Mouse (Mus musculus) brain, embryonic 14.5 days (tissue): ENCODE measurements around the gene Fscn2.

Experiments used
- CTCF ChIP-seq: fragments of 200-500 bp; IDR thresholded peaks from 2 replicates; pipeline ENCODE4 v1.5.1; 2012; ENCODE audit warnings: inconsistent platforms, mild to moderate bottlenecking, moderate library complexity, borderline replicate concordance; ENCODE audit not compliant: insufficient read depth, insufficient read length; ENCODE audit errors: extremely low read depth
- POLR2A ChIP-seq: fragments of 200-500 bp; IDR thresholded peaks from 2 replicates; pipeline ENCODE4 v1.6.1; 2012; ENCODE audit warnings: mild to moderate bottlenecking, inconsistent platforms, borderline replicate concordance; ENCODE audit not compliant: poor library complexity, insufficient read depth, insufficient read length, severe bottlenecking; ENCODE audit errors: extremely low read depth

DNA sequence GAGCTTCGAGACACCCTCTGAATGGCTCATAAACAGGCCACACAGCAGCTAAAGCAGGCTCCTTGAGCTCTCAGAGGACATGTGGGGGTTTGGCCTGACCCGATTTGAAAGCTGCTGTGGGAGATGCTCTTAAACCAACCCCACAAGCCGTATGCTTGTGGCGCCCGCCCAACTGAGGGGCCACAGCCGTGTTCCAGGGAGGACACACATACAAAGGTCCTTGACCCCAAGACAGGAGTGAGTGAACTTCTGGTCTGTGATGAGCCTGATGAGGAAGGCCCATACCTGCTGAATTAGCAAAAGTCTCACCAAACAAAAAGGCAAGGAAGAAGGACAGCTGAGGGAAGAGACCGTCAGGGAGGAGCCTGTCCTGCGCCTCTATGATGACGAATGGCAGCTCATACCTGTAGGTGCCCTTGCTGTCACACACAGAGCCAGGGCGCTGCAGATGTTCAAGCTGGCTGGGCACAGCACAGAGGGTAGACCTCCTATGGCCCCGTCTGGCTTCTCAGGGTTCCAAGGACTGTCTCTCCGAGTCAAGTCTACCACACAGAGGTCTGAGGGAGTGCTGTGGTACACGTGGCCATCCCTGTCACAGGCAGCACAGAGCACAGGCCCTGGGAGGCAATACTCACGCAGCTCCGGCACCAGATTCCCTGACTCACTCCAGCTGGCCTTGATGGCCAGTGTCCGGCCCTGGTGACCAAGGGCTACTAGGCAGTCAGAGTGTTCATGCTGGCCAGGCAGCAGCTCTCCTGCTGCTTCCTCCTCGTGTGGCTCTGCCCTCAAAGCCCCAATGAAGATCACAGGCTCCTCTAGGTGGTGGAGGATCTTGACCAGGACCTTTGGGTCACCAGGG is 15.2 kb downstream of the Fscn2 start:
- no peak for TF ChIP-seq CTCF
- TF ChIP-seq POLR2A, result no peak
